Mouse (Mus musculus): ENCODE data around the gene Parg. TPM values are rescaled to one million over a fixed set of nuclear protein-coding genes. Genes with fewer than 3 reads are reported as not detected.

Gene Parg
- polyA plus RNA-seq, 1 experiment from 2014 or later: 11.6 TPM

Other genes with a start within 250 kb of the Parg start
- 0.01 TPM in 1 of 2 replicates, not detected in the other for gene Galnt15, start 173.0 kb upstream of the Parg start, polyA plus RNA-seq (2015; fragmentation: Nextera tagmentation; extraction: Ambion mirVana)
- gene Oxnad1, start 116.6 kb upstream of the Parg start, polyA plus RNA-seq (2015; fragmentation: Nextera tagmentation; extraction: Ambion mirVana): 13.0 and 16.9 TPM in 2 replicates
- 48.0 and 60.6 TPM in 2 replicates for gene Dph3, start 116.2 kb upstream of the Parg start, polyA plus RNA-seq (2015; fragmentation: Nextera tagmentation; extraction: Ambion mirVana)
- gene Msmb, start 59.9 kb upstream of the Parg start, polyA plus RNA-seq (2015; fragmentation: Nextera tagmentation; extraction: Ambion mirVana): 0.49 TPM in 1 of 2 replicates, not detected in the other
- 355 and 363 TPM in 2 replicates for gene Ncoa4, start 42.1 kb upstream of the Parg start, polyA plus RNA-seq (2015; fragmentation: Nextera tagmentation; extraction: Ambion mirVana)
- 147 and 154 TPM in 2 replicates for gene Timm23, start 51 bp upstream of the Parg start, polyA plus RNA-seq (2015; fragmentation: Nextera tagmentation; extraction: Ambion mirVana)
- 0.61 and 0.79 TPM in 2 replicates for gene Ogdhl, start 120.1 kb downstream of the Parg start, polyA plus RNA-seq (2015; fragmentation: Nextera tagmentation; extraction: Ambion mirVana)
- not detected in 2 replicates for gene 1700024G13Rik, start 186.4 kb downstream of the Parg start, polyA plus RNA-seq (2015; fragmentation: Nextera tagmentation; extraction: Ambion mirVana)